Mouse (Mus musculus): ENCODE data around the gene Gm813. TPM values are rescaled to one million over a fixed set of nuclear protein-coding genes. Genes with fewer than 3 reads are reported as not detected.

Gm813 gene
- polyA plus RNA-seq, 1 experiment from 2014 or later = not detected

DNA sequence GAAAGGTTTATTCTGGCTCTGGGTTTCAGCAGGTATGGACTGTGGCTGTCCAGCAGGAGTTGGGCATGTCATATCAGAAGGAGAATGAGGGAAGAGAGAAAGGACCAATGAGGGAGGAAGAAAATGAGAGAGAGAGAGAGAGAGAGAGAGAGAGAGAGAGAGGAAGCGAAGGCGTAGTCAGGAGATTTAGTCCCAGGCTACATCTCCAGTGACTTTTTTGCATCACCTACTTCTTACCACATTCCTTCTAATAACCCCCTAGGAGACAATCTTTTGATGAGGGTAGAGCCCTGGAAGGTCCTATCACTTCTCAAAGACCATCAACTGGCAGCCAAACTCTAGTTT, 11.5 kb upstream of the Gm813 start:
- Histone ChIP-seq H3K79me2 (ENCODE audit: inconsistent target) (no peaks in the 10 kb centered on the region), H3K36me3 (ENCODE audit: inconsistent target) (no peaks in the 10 kb centered on the region), H3K4me3 (ENCODE audit: inconsistent target) (no peak overlapping the region), H3K27ac (no peak overlapping the region)
- WGBS (ENCODE audit: missing documents) = 100% methylated on average over 2 of the region's 2 CpGs

DNA sequence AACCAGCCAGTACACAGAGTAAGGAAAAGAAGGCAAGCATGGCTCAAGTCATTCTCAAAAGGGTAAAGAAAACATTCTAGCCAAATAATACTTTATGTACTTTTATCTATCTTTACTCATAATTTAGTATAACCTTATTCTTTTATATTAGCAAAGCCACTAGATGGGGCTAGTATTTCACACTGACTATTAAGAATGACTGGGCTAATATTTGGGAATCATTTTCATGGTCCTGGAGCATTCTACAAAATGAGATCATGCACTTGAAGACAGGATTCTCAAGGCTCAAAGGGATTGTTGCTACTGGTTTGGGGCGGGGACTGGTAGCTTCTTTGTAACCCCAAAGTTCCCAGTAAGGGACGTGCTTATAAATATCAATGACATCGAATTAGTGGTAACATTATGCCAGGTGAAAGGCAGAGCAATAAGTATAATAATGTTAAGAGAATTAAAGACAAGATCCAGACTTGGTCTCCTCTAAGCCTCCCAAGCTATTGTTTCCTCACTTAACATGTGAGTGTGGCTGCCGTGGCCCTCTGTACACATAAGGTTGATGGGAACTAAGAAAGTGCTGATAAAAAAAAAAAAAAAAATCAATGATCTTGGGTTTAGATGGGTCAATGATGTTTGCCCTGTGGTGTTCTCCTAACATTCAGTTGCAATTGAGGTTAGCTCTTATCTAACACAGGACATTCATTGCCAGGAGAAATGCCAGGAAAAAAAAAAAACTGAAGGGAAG, 11.0 kb upstream of the Gm813 start:
- Histone ChIP-seq H3K79me2 (ENCODE audit: inconsistent target) (no peaks in the 10 kb centered on the region), H3K4me3 (ENCODE audit: inconsistent target) (no peak overlapping the region), H3K27ac (no peak overlapping the region), H3K36me3 (ENCODE audit: inconsistent target) (no peaks in the 10 kb centered on the region)
- WGBS (ENCODE audit: missing documents) = 91% methylated on average over 4 of the region's 4 CpGs

DNA sequence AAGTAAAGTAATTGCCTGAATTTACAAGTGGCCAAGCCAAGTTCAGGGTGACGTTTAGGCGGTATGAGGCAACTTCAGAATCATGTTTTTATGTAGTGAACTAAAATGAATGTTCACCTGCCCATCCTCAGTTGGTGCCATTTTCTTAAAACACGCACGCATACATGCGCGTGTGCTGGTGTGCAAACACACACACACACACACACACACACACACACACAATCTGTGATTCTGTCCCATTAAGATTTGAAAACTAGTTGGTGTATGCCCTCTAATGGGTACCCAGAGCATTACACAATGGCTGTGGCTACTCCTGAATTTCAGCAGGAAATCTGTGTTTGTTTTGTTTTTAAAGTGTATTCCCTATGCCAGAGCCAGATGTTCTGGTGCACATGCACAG, 7.2 kb upstream of the Gm813 start:
- H3K27ac ChIP-seq = no peak overlapping the region
- 89% methylated on average over 6 of the region's 6 CpGs for WGBS (ENCODE audit: missing documents)
- no peak overlapping the region for H3K4me3 ChIP-seq (ENCODE audit: inconsistent target)
- no peaks in the 10 kb centered on the region for H3K79me2 ChIP-seq (ENCODE audit: inconsistent target)
- no peaks in the 10 kb centered on the region for H3K36me3 ChIP-seq (ENCODE audit: inconsistent target)

DNA sequence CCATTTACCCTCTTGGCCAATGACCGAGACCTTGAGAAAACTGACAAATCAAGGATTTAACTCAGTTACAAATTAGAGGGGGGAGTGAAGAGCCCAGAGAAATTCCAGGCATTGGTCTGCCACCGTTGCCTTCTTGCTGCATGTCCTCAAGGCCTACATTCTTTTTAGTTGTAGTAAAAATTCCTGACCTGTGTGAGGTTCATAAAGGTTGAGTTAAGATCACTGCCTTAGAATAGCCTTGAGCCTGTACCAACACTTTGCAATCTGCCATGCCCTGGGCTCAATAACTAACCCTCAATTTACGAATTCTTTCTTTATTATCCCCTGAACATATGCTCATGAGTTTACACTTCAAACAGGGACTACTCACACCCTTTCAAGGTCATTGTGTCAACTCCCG, 6.3 kb upstream of the Gm813 start:
- no peaks in the 10 kb centered on the region for H3K79me2 ChIP-seq (ENCODE audit: inconsistent target)
- H3K4me3 ChIP-seq (ENCODE audit: inconsistent target) = no peak overlapping the region
- H3K27ac ChIP-seq = no peak overlapping the region
- WGBS (ENCODE audit: missing documents) = 88% methylated on average over 4 of the region's 4 CpGs
- H3K36me3 ChIP-seq (ENCODE audit: inconsistent target) = no peaks in the 10 kb centered on the region

DNA sequence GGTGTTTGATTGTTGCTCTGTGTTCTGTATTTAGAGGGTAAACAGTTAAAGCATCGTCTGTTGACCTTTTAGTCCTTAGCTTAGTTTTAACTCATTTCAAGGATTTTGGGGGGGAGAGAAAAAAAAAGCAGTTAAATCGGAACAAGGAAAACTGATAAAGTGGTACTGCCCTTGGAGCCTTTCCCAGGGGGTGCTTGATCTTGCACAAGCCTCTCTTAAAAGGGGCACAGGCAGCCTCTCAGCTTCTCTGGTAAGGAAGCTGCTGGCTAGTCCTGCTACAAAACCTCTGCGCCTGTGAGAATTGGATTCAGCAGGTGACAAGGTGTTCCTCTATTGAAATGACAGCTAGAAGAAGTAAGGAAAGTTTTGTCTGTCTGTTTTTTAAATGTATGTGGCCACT, 5.6 kb upstream of the Gm813 start:
- no peak overlapping the region for H3K4me3 ChIP-seq (ENCODE audit: inconsistent target)
- H3K79me2 ChIP-seq (ENCODE audit: inconsistent target) = no peaks in the 10 kb centered on the region
- H3K27ac ChIP-seq = no peak overlapping the region
- H3K36me3 ChIP-seq (ENCODE audit: inconsistent target) = no peaks in the 10 kb centered on the region
- 78% methylated on average over 3 of the region's 3 CpGs for WGBS (ENCODE audit: missing documents)

DNA sequence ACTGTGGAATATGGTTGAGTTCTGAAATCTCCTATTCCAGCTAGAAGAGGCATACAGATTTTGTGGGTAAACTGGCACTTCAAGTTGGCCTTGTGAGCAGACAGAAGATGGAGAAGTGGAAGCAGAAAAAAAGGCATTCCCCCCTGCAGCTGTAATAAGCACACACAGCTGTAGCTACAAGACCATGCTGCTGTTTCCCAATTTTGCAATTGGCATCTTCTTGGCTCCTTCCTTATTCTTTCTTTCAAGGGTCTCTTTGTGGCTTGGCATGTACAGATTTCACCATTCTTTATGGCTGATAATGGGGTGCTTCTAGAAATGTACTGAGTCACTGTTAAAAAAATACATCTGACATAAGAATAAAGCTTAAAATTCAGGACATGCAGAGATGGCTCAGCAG, 568 bp upstream of the Gm813 start:
- H3K4me3 ChIP-seq (ENCODE audit: inconsistent target) = no peak overlapping the region
- H3K36me3 ChIP-seq (ENCODE audit: inconsistent target) = no peaks in the 10 kb centered on the region
- no peak overlapping the region for H3K27ac ChIP-seq
- no peaks in the 10 kb centered on the region for H3K79me2 ChIP-seq (ENCODE audit: inconsistent target)

DNA sequence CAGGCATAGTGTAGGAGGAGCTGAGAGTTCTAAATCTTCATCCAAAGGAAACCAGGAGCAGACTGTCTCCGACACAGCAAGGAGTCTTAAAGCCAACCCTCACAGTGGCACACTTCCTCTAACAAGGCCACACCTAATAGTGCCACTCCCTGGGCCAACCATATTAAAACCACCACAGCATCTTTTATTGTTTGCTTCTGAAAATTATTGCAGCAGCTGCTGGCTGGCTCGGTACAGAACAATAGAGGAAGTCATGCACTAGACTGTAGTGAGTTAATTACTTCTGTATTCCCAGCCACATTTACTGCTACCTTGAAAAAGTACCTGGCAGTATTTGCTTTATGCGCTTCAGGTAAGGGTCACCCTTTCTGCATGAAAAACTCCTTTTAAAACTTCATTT, 3.8 kb downstream of the Gm813 start:
- Histone ChIP-seq H3K79me2 (ENCODE audit: inconsistent target) (no peaks in the 10 kb centered on the region), H3K4me3 (ENCODE audit: inconsistent target) (no peak overlapping the region), H3K36me3 (ENCODE audit: inconsistent target) (no peaks in the 10 kb centered on the region), H3K27ac (no peak overlapping the region)
- WGBS (ENCODE audit: missing documents) = 21% methylated on average over 3 of the region's 3 CpGs

DNA sequence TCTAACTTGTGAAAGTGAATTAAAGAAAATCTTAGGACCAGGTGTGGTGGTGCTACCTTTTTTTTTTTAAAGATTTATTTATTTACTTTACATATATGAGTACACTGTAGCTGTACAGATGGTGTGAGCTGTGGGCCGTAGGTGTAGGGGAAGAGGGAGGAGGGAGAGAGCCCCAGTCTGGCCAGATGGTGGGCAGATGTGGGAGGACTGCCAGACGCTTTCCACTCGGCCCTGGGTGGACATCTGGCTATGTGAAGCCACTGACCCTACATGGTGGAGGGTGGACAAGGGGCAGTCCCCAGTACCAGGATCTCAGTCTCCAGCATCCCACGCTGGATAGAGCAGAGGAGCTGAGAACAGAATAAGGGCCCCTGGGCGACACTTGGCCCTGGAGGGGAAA, 9.7 kb downstream of the Gm813 start:
- Histone ChIP-seq H3K36me3 (ENCODE audit: inconsistent target) (no peaks in the 10 kb centered on the region), H3K79me2 (ENCODE audit: inconsistent target) (no peaks in the 10 kb centered on the region), H3K4me3 (ENCODE audit: inconsistent target) (no peak overlapping the region), H3K27ac (no peak overlapping the region)
- WGBS (ENCODE audit: missing documents) = 91% methylated on average over 5 of the region's 5 CpGs

DNA sequence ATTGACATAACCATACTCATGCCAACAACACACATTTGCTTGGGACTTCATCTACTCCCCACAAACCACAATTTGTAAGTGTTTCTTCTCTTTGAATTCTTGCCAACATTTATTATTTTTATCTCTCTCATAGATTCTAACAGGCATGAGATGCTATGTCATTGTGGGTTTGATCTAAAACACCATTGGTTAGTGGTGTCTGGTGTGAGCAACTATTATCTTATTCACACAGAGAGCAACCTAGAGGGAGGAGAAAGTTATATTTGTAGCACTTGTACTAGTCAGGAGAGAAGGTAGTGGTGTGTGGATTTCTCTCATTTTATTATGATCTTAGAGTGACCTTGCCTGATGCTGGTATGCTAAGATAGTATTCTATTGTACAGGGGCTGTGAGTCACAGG, 12.1 kb downstream of the Gm813 start:
- Histone ChIP-seq H3K27ac (no peak overlapping the region), H3K79me2 (ENCODE audit: inconsistent target) (no peaks in the 10 kb centered on the region), H3K4me3 (ENCODE audit: inconsistent target) (no peak overlapping the region), H3K36me3 (ENCODE audit: inconsistent target) (no peaks in the 10 kb centered on the region)

DNA sequence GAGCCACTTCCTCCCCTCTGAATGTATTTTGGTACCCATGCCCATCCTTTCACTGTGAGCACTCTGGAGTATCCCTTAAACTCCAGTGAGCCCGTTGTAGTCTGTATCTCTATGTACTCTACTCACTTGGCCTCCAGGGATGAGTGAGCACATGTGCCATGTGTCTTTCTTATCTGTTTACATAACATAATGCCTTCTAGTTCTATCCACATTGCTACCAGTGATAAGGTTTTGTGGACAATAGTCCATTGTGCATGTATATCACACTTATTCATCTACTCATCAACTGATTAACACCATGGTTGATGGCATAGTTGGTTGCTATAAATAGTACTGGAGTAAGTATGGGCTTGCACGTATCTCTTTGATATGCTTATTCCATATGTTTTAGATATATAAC, 12.9 kb downstream of the Gm813 start:
- H3K4me3 ChIP-seq (ENCODE audit: inconsistent target) = no peak overlapping the region
- H3K36me3 ChIP-seq (ENCODE audit: inconsistent target) = no peaks in the 10 kb centered on the region
- WGBS (ENCODE audit: missing documents) = 84% methylated on average over 2 of the region's 2 CpGs
- H3K27ac ChIP-seq = no peak overlapping the region
- no peaks in the 10 kb centered on the region for H3K79me2 ChIP-seq (ENCODE audit: inconsistent target)

DNA sequence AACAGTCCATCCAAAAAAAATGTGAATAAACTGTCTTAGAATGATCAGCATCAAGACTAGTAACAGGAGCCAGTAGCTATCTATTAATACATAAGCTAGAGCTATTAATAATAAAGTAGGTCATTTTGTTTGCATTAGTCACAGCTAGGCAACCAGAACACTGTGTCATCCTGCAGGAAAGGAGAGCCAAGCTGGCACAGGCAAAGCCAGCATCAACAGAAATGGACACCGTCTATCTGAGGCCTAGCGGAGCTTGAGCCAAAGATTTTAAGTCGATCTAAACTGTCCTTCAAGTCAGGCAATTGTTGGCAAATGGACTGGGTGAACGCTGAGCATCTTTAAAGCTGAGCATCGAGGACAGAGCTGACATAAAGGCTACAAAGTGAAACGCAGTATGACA, 15.9 kb downstream of the Gm813 start:
- Histone ChIP-seq H3K4me3 (ENCODE audit: inconsistent target) (no peak overlapping the region), H3K27ac (no peak overlapping the region), H3K79me2 (ENCODE audit: inconsistent target) (no peaks in the 10 kb centered on the region), H3K36me3 (ENCODE audit: inconsistent target) (no peaks in the 10 kb centered on the region)
- 96% methylated on average over 6 of the region's 6 CpGs for WGBS (ENCODE audit: missing documents)

DNA sequence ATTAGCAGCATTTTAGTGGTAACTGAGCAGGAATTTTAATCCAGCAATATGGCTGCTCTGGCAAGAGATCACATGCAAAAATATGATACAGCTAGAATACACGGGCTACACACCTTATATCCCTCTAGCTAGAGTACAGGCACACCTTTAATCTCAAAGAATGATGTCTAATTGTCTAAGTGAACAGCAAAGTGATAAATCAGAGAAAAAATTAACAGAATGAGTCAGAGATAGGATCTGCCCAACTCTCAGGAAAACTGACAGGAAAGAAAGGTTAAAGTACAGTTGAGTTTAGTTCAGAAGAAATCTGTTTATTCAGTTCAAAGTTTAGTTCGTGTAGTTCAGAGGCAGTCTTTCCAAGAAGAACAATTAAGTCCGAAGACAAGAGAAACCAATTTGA, 25.5 kb downstream of the Gm813 start:
- Histone ChIP-seq H3K27ac (no peak overlapping the region), H3K4me3 (ENCODE audit: inconsistent target) (no peak overlapping the region), H3K36me3 (ENCODE audit: inconsistent target) (no peaks in the 10 kb centered on the region), H3K79me2 (ENCODE audit: inconsistent target) (no peaks in the 10 kb centered on the region)
- 89% methylated on average over 3 of the region's 3 CpGs for WGBS (ENCODE audit: missing documents)

DNA sequence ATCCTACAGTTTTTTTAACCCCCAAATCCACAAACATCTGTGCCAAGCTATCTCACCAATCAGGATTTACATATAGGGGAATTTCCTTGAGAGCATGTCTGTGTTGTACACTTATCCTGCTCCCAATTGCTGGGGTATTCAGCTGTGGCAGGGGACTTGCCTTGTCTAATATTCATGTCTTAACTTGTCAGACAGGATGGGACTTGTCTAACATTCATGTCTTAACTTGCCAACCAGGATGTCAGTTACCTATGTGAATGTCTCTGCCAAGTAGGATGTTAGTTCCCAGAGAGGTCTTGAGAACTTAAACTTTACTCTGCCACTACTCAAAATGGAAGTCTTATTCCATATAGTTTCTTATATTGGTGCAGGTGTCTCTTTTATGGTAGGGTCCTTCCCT, 27.3 kb downstream of the Gm813 start:
- H3K79me2 ChIP-seq (ENCODE audit: inconsistent target) = no peaks in the 10 kb centered on the region
- H3K4me3 ChIP-seq (ENCODE audit: inconsistent target) = no peak overlapping the region

DNA sequence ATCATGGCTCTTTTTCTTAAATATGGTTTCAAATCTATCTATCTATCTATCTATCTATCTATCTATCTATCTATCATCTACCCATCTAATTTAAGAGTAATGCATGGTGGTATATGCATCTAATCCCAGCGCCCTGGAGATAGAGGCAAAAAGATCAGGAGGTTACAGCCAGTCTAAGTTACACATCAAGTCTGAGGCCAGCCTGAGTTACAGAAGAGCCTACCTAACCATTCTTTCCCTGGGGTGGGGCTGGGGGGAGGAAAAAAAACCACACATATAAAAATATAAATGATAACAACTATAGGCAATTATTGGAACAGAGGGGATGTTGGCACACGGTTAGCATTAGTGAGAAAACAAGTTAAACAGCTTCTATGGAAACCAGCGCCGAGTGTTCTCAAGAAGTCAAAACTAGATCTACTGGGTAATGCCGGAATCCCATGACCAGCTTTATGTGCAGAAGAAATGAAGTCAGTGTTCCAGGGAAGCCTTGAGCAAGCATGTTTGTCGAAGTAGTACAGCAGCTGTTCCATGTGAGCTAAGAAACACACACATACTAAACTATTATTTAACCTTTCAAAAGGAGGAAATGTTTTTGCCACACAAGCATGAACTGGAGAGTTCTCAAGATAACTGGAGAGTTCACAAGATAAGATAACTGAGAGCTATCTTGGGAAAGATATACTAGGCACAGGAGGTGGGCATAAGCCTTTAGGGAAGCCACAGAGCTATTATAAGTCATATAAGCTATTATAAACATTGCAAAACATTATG, 42.6 kb downstream of the Gm813 start:
- Histone ChIP-seq H3K36me3 (ENCODE audit: inconsistent target) (no peaks in the 10 kb centered on the region), H3K4me3 (ENCODE audit: inconsistent target) (no peak overlapping the region), H3K79me2 (ENCODE audit: inconsistent target) (no peaks in the 10 kb centered on the region), H3K27ac (no peak overlapping the region)
- WGBS (ENCODE audit: missing documents) = 81% methylated on average over 6 of the region's 6 CpGs

More for the DNA sequence above, 27.3 kb downstream of the Gm813 start:
- Histone ChIP-seq H3K36me3 (ENCODE audit: inconsistent target) (no peaks in the 10 kb centered on the region), H3K27ac (no peak overlapping the region)

DNA sequence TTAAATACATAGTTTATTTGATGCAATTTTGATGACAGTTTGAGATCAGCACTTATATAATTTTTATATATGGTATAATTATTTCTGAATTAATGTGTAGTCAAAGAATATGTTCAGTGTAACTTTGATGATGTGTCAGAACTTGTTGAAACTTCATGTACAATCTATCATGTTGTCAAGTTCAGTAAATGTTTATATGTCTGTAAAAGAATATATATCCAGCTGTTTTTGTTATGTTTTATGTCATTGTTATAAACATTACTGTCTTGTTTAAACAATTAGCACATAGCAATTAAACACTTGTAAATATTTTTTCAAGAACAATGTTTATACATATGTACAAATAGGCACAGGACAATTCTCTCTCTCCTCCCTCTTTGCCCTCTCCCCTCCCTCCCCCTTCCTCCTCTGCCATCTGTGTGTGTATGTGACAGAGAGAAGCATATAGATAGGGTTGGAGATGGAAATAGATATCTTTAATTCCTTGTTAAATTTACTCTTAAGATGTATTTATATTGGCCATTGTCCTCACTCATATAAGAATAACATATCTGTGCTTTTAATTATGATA, 46.0 kb downstream of the Gm813 start:
- Histone ChIP-seq H3K79me2 (ENCODE audit: inconsistent target) (no peaks in the 10 kb centered on the region), H3K36me3 (ENCODE audit: inconsistent target) (no peaks in the 10 kb centered on the region), H3K4me3 (ENCODE audit: inconsistent target) (no peak overlapping the region), H3K27ac (no peak overlapping the region)

All from macrophage (primary cell).